Mouse (Mus musculus) liver, embryonic 14.5 days (tissue): ENCODE results near the gene Gm45194.

Experiments used
- CTCF ChIP-seq: IDR thresholded peaks from 2 replicates; pipeline ENCODE4 v1.5.1; 2016; ENCODE audit warnings: antibody characterized with exemption, low read depth, control low read depth
- EP300 ChIP-seq: IDR thresholded peaks from 2 replicates; pipeline ENCODE4 v1.6.1; 2016; ENCODE audit warnings: antibody characterized with exemption, low read depth

DNA sequence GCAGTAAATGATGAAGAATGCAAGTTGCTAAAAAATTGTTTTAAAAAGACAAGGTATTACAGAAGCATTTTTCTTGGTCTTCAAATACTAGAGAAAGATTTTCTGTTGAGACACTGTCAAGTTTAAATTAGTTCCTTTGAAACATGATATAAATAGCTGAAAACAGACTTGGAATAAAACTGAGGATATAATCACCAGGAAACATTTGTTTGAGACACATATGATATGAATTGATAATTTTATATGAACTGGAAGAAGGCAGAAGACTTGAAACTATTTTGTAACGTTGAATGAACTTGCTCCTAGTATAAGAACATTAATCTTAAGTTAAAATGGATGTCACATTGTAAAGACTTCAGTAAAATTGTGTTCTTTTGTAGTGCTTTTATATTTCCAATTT lies 108.5 kb downstream of the Gm45194 start:
- TF ChIP-seq CTCF (no peak), EP300 (no peak)
